ENCODE assay signal across 9 mouse cellular contexts in the genomic region with DNA sequence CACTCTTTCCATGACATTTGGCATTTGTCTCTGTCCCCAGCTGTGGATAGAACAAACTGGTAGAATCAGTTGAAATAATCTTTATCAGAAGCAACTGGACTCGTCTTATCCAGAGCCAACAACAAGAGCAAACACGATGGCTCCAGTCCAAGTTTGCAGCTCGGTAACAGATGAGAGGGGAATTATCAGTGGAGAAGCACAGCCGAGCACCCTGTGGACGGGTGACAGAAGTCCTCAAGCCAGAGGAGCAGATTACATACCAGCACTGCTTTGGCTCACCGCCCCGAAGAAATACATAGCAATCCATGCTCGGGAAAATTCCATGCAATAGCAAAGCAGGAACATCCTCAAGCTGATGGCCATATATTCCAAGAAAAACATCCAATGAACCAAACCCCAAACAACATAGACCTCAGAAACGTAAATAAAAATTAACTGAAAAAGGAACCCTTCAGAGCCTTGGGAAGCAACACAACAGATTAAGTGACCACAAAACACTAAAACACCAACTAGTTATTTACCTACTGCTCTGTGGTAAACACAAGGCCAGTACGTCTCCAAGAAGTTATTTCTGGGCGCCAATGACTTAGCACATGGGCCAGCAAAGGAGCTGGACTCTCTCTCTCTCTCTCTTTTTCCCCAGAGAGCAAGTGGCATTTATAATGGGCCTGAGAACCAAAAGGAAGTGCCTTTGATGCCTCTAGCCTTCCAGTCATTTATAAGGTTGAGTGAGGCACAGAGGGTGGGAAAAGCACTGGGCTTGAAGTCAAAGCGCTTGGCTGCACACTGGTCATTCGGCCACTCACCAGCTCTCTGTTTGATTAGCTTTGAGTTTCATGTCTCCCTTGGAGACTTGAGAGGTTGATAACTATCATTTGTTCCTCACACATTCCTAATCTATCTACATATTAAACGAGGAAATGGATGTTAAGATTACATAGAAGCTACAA.
DNase-seq lines count a peak whose midpoint lies in the region; ATAC-seq lines count a peak whose summit lies in the region.
"Had no signal": no experiment of that assay in that cellular context is flagged by ENCODE, and none has a peak within 500 bp of the region (broad histone marks: within the 10 kb centered on the region; RNA-seq: fewer than 3 reads in every experiment).

No protein-coding gene starts in this region.

- H3K4me2 ChIP-seq in heart, embryonic 15.5 days, result no peak overlapping the region
- no peak overlapping the region for H3K4me2 ChIP-seq in lung, embryonic 16.5 days (ENCODE audit: low read depth, low read length)
- H3K4me2 ChIP-seq in forebrain, embryonic 13.5 days, result no peak overlapping the region
- no peak overlapping the region for H3K4me2 ChIP-seq in midbrain, embryonic 11.5 days
- H3K4me2 ChIP-seq: stomach, embryonic 15.5 days had no signal

- H3K9ac ChIP-seq in heart, embryonic 15.5 days, result no peak overlapping the region
- no peak overlapping the region for H3K9ac ChIP-seq in lung, embryonic 16.5 days (ENCODE audit: low read length)
- H3K9ac ChIP-seq in forebrain, embryonic 13.5 days, result no peak overlapping the region
- H3K9ac ChIP-seq in midbrain, embryonic 11.5 days (ENCODE audit: low read length), result no peak overlapping the region
- H3K9ac ChIP-seq: stomach, embryonic 15.5 days had no signal

- H3K27me3 ChIP-seq in heart, embryonic 15.5 days, result no peaks in the 10 kb centered on the region
- H3K27me3 ChIP-seq in lung, embryonic 16.5 days (ENCODE audit: control insufficient read depth, insufficient read depth, low read depth, low read length), result no peaks in the 10 kb centered on the region
- H3K27me3 ChIP-seq in forebrain, embryonic 13.5 days, result no peaks in the 10 kb centered on the region
- no peaks in the 10 kb centered on the region for H3K27me3 ChIP-seq in midbrain, embryonic 11.5 days (ENCODE audit: control insufficient read depth, insufficient read depth, low read length)
- H3K27me3 ChIP-seq: stomach, embryonic 15.5 days had no signal

- peaks cover 18% of the 10 kb centered on the region for H3K4me1 ChIP-seq in heart, embryonic 15.5 days (replicated peaks)
- peaks cover 11% of the 10 kb centered on the region; the same call in 1 of the 2 replicates for H3K4me1 ChIP-seq in lung, embryonic 16.5 days (replicated peaks; ENCODE audit: control insufficient read depth, insufficient read depth, low read length)
- no peaks in the 10 kb centered on the region for H3K4me1 ChIP-seq in forebrain, embryonic 13.5 days
- no peaks in the 10 kb centered on the region for H3K4me1 ChIP-seq in midbrain, embryonic 11.5 days (ENCODE audit: control insufficient read depth, insufficient read depth, low read length)
- H3K4me1 ChIP-seq: stomach, embryonic 15.5 days had no signal

- 42% methylated on average over 14 of the region's 14 CpGs for WGBS in heart, embryonic 15.5 days
- 42% methylated on average over 14 of the region's 14 CpGs for WGBS in lung, embryonic 16.5 days
- WGBS in forebrain, embryonic 13.5 days, result 86% methylated on average over 14 of the region's 14 CpGs
- 87% methylated on average over 14 of the region's 14 CpGs for WGBS in midbrain, embryonic 11.5 days

- H3K4me3 ChIP-seq in heart, embryonic 15.5 days, result no peak overlapping the region
- no peak overlapping the region for H3K4me3 ChIP-seq in lung, embryonic 16.5 days (ENCODE audit: low read length)
- H3K4me3 ChIP-seq in forebrain, embryonic 13.5 days, result no peak overlapping the region
- no peak overlapping the region for H3K4me3 ChIP-seq in midbrain, embryonic 11.5 days (ENCODE audit: low read depth, low read length)
- H3K4me3 ChIP-seq: stomach, embryonic 15.5 days had no signal

- no peak overlapping the region for H3K27ac ChIP-seq in heart, embryonic 15.5 days
- H3K27ac ChIP-seq in lung, embryonic 16.5 days (ENCODE audit: low read length), result peak overlapping the region; percentile 80
- H3K27ac ChIP-seq in forebrain, embryonic 13.5 days, result no peak overlapping the region
- H3K27ac ChIP-seq in midbrain, embryonic 11.5 days (ENCODE audit: low read depth, low read length), result no peak overlapping the region
- H3K27ac ChIP-seq: stomach, embryonic 15.5 days had no signal

- peak; percentile 5 for DNase-seq in layer of hippocampus, adult 9-11 months
- DNase-seq in layer of hippocampus, postnatal 25 days (ENCODE audit: extremely low spot score in 1 of 2, low spot score in 1 of 2), result no peak
- peak; percentile 20 for DNase-seq in adrenal gland, postnatal 25 days
- no peak for DNase-seq in midbrain, embryonic 11.5 days (ENCODE audit: low spot score, missing footprints)

- H3K36me3 ChIP-seq in heart, embryonic 15.5 days, result no peaks in the 10 kb centered on the region
- no peaks in the 10 kb centered on the region for H3K36me3 ChIP-seq in lung, embryonic 16.5 days (ENCODE audit: control insufficient read depth, insufficient read depth, low read length)
- H3K36me3 ChIP-seq in forebrain, embryonic 13.5 days (ENCODE audit: poor library complexity, severe bottlenecking), result no peaks in the 10 kb centered on the region
- no peaks in the 10 kb centered on the region for H3K36me3 ChIP-seq in midbrain, embryonic 11.5 days (ENCODE audit: control insufficient read depth, insufficient read depth, low read length)
- H3K36me3 ChIP-seq: stomach, embryonic 15.5 days had no signal

- no peaks in the 10 kb centered on the region for H3K9me3 ChIP-seq in heart, embryonic 15.5 days (replicated peaks)
- H3K9me3 ChIP-seq in lung, embryonic 16.5 days (ENCODE audit: control insufficient read depth, low read length), result no peaks in the 10 kb centered on the region
- no peaks in the 10 kb centered on the region for H3K9me3 ChIP-seq in forebrain, embryonic 13.5 days (replicated peaks)
- H3K9me3 ChIP-seq in midbrain, embryonic 11.5 days (ENCODE audit: control insufficient read depth, low read length), result no peaks in the 10 kb centered on the region
- H3K9me3 ChIP-seq: stomach, embryonic 15.5 days had no signal

- peak; percentile 66 for ATAC-seq in heart, embryonic 15.5 days (replicated peaks; ENCODE audit: insufficient number of reproducible peaks, insufficient read depth, low FRiP score, low read depth)
- ATAC-seq in lung, embryonic 16.5 days (ENCODE audit: low read depth), result peak; percentile 97
- ATAC-seq in activated CD4-positive, CD25-positive, alpha-beta regulatory T cell, adult 4 months, result no peak
- ATAC-seq in forebrain, embryonic 13.5 days, result no peak
- no peak for ATAC-seq in midbrain, embryonic 11.5 days (ENCODE audit: low FRiP score)

Comparison
In these comparisons a context has a peak if more than half of its experiments do, and no peak if none do; other contexts are left out.
1. DNase-seq: peak in layer of hippocampus, adult 9-11 months (single experiment) and adrenal gland, postnatal 25 days (single experiment); none in layer of hippocampus, postnatal 25 days (0 of 2) and midbrain, embryonic 11.5 days (single experiment).
2. ATAC-seq: peak in heart, embryonic 15.5 days (single experiment) and lung, embryonic 16.5 days (single experiment); none in activated CD4-positive, CD25-positive, alpha-beta regulatory T cell, adult 4 months (single experiment), forebrain, embryonic 13.5 days (single experiment) and midbrain, embryonic 11.5 days (single experiment).